Comparison of ENCODE assay signal across 36 mouse cellular contexts in the genomic region with DNA sequence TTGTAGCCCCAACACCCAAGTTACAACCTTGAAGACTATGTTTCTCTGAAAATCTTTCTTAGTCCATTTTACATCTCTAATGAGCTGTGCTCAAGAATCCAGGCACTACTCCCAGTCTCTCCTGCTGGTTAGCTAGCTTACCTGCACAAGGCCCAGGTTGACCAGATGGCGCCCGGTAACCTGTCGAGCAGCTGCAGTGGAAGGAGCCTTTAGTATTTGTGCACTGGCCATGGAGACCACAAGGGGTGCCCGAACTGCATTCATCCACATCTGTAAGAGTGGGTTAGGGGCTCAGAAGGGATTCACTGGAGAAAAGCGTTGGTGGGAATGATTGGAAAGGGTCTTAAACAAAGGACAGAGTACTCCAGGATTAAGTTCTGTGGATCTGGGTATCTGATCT. TPM values are rescaled to one million over a fixed set of nuclear protein-coding genes. Genes with fewer than 3 reads are reported as not detected.
"Had no signal": no experiment of that assay in that cellular context is flagged by ENCODE, and none has a peak within 500 bp of the region (broad histone marks: within the 10 kb centered on the region; RNA-seq: fewer than 3 reads in every experiment).

No protein-coding gene starts in this region.

- H3K4me3 ChIP-seq: heart, embryonic 10.5 days; heart, embryonic 12.5 days; hindbrain, embryonic 13.5 days; hindbrain, embryonic 15.5 days; kidney, embryonic 15.5 days; limb, embryonic 13.5 days; limb, embryonic 15.5 days; liver, embryonic 12.5 days had no signal

- H3K9me3 ChIP-seq: heart, embryonic 10.5 days; heart, embryonic 12.5 days; hindbrain, embryonic 13.5 days; hindbrain, embryonic 15.5 days; kidney, embryonic 15.5 days; limb, embryonic 13.5 days; limb, embryonic 15.5 days; liver, embryonic 12.5 days had no signal

- H3K36me3 ChIP-seq: heart, embryonic 10.5 days; hindbrain, embryonic 13.5 days; hindbrain, embryonic 15.5 days; liver, embryonic 12.5 days had no signal

- H3K27ac ChIP-seq: heart, embryonic 10.5 days; hindbrain, embryonic 13.5 days; hindbrain, embryonic 15.5 days; hindbrain, postnatal 0 days; kidney, embryonic 15.5 days; kidney, postnatal 0 days; limb, embryonic 13.5 days; limb, embryonic 15.5 days; liver, embryonic 12.5 days; liver, embryonic 14.5 days had no signal

- DNase-seq: gastrocnemius, postnatal 14 days; gastrocnemius, postnatal 36 days; heart, postnatal 10 days; heart, postnatal 36 days; kidney, adult 11 months; kidney, adult 9 months; kidney, postnatal 14 days; layer of hippocampus, adult 9-11 months; layer of hippocampus, postnatal 36 days; left cerebral cortex, postnatal 4 days had no signal

RNA-seq across cellular contexts. Expression of gene Ltbp4, which starts 14.5 kb away (rescaled TPM):
- total RNA-seq: hematopoietic stem cell, adult 5-6 weeks had no signal

RNA-seq across cellular contexts. Expression of gene Gm20479, which starts 34.2 kb away (rescaled TPM):
- total RNA-seq: gastrocnemius, postnatal 36 days; heart, adult 18-20 months; heart, postnatal 36 days; hematopoietic stem cell, adult 5-6 weeks; hindbrain, postnatal 0 days; layer of hippocampus, adult 18-20 months; layer of hippocampus, adult 8-10 months; layer of hippocampus, postnatal 14 days; layer of hippocampus, postnatal 36 days; left cerebral cortex, adult 18-20 months; left cerebral cortex, adult 8-10 months; left cerebral cortex, postnatal 10 days; left cerebral cortex, postnatal 25 days; left cerebral cortex, postnatal 4 days; liver, adult 2 months had no signal
- polyA plus RNA-seq: gonadal fat pad, adult 2 months; heart, embryonic 14.5 days; heart, embryonic 16.5 days; hindbrain, embryonic 13.5 days; hindbrain, embryonic 15.5 days; hindbrain, postnatal 0 days; intestine, embryonic 16.5 days; kidney, adult 2 months; limb, embryonic 13.5 days; liver, adult 2 months; liver, embryonic 12.5 days had no signal
